Mouse (Mus musculus) lung, embryonic 14.5 days (tissue): ENCODE results near the gene Nadsyn1. TPM values are rescaled to one million over a fixed set of nuclear protein-coding genes. Genes with fewer than 3 reads are reported as not detected.

Source experiments
- ATAC-seq: fragments of 200-750 bp; cut with Nextera tagmentation; 2 replicates; pipeline ENCODE4 v1.8.0; 2017; ENCODE audit warnings: mild to moderate bottlenecking, moderate TSS enrichment, moderate library complexity; ENCODE audit not compliant: insufficient read depth
- DNase-seq: peaks from one replicate; pipeline ENCODE4 v3.0.0-alpha.2; 2015
- H3K27ac ChIP-seq: fragments of 300-500 bp; sonication (generic); 2 replicates; pipeline ENCODE4 v1.5.1; 2014; ENCODE audit warnings: low read depth, mild to moderate bottlenecking, moderate library complexity
- H3K27me3 ChIP-seq: fragments of 300-500 bp; sonication (generic); 2 replicates; pipeline ENCODE4 v1.6.1; 2014; ENCODE audit warnings: low read length, control low read depth; ENCODE audit not compliant: insufficient read depth
- H3K36me3 ChIP-seq: fragments of 300-500 bp; sonication (generic); 2 replicates; pipeline ENCODE4 v1.6.1; 2014; ENCODE audit warnings: control low read depth; ENCODE audit not compliant: insufficient read depth
- H3K4me1 ChIP-seq: fragments of 300-500 bp; sonication (generic); 2 replicates; pipeline ENCODE4 v1.6.1; 2014; ENCODE audit warnings: antibody characterized with exemption, control low read depth; ENCODE audit not compliant: insufficient read depth
- H3K4me2 ChIP-seq: fragments of 300-500 bp; sonication (generic); 2 replicates; pipeline ENCODE4 v1.6.1; 2014; ENCODE audit warnings: mild to moderate bottlenecking
- H3K4me3 ChIP-seq: fragments of 300-500 bp; sonication (generic); 2 replicates; pipeline ENCODE4 v1.5.1; 2014; ENCODE audit warnings: low read depth, low read length
- H3K9ac ChIP-seq: fragments of 300-500 bp; sonication (generic); 2 replicates; pipeline ENCODE4 v1.6.1; 2014
- H3K9me3 ChIP-seq: fragments of 300-500 bp; sonication (generic); 2 replicates; pipeline ENCODE4 v1.6.1; 2016; ENCODE audit warnings: low read depth, low read length, control low read depth
- CTCF ChIP-seq: IDR thresholded peaks from 2 replicates; pipeline ENCODE4 v1.5.1; 2016; ENCODE audit warnings: antibody characterized with exemption, low read depth
- WGBS: fragments of 180-500 bp; shearing (Covaris S2); extraction: QIAGEN DNeasy Blood & Tissue Kit; methylation state at CpG from one replicate; pipeline ENCODE4 v1.1.7; 2014; 5-methylcytosine and 5-hydroxymethylcytosine counted together
- polyA plus RNA-seq: library from polyadenylated mRNA; unstranded; fragments of >200 nt; fragmentation: Nextera tagmentation; extraction: Ambion mirVana; gene quantifications from 2 replicates; pipeline ENCODE4 v1.2.1, GENCODE M21; 2014

Gene Nadsyn1
- 6.7 and 9.5 TPM in 2 replicates for polyA plus RNA-seq

DNA sequence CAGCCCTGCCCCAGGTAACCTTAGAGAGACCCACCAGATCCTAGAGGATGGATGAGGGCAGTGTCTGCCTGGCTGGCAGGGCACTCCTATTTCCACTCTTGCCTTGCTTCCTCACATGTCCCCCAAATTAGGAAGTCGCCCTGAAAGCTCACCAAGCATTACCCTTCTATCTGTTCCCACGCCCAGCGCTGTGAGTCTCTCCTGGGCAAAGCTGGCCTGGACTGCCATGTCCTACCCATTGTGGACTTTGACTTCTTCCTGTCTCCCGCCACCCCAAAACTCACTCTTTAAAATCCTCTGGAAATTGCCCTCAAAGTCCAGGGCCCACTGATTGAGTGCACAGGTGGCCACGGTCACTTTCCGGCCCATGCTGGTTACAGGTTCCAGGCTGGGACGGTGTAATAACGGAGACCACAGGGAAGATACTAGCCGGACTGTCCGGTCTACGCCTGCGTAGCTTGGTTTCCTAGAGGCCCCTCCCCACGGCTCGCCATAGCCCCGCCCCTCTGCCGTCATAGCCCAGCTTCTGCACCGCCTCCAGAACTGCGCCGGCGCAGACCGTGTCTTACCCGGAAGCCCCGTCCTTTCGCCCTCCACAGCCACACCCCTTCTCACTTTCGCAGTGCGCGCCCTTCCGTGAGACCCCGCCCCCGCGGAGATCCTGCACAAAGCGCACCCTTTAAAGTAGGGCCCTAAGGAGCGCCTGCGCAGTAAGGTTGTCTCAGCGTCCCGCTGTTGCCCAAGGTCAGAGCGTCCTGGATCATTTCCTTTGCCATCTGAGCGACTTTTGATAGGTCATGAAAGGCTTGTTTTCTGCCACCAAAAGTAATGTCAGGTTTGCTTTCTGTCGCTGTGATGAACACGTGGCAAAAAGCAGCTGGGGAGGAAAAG is at the start of gene Nadsyn1, which contains the start of gene Dhcr7:
Gene Nadsyn1, minus strand, starts transcription at position 475 of the 891 bp plus-strand sequence.
Gene Dhcr7, plus strand, starts transcription at position 771 of the 891 bp plus-strand sequence.
- Histone ChIP-seq H3K9ac (peak within 1 kb of the TSS; percentile 74), H3K4me2 (peak within 1 kb of the TSS; percentile 87), H3K4me1 (peaks cover 5% of the 10 kb centered on the region), H3K9me3 (no peaks in the 10 kb centered on the region), H3K36me3 (peaks cover 9% of the 10 kb centered on the region; the same call in 1 of the 2 replicates), H3K4me3 (peak within 1 kb of the TSS; percentile 62), H3K27ac (peak within 1 kb of the TSS; percentile 74; the same call in 1 of the 2 replicates), H3K27me3 (no peaks in the 10 kb centered on the region)
- ATAC-seq (peak; percentile 98), DNase-seq (peak; percentile 99)
- TF ChIP-seq CTCF = no peak
- WGBS = under 1% methylated on average over 40 of the region's 40 CpGs

DNA sequence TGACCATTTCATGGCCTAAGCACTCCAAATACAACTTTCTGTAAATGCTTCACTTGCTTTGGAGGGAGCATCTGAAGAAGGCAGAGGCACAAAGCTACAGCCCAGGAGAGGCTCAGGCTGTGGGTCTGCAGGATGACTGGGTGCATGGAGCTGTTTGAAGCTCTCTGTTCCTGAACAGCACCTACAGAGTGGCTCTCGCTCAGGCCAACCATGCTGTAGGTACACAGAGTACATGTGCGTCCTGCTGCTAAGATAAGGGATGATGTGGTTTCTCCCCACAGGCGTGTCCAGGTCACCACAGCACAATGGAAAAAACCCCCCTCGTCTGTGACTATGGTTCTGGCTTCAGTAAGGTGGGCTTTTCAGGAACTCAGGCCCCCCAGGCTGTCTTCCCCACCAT is 46.2 kb upstream of the Nadsyn1 start:
- H3K27ac ChIP-seq = no peak overlapping the region
- no peak overlapping the region for H3K4me2 ChIP-seq
- H3K4me1 ChIP-seq = no peaks in the 10 kb centered on the region
- DNase-seq (no peak), ATAC-seq (no peak)
- no peaks in the 10 kb centered on the region for H3K9me3 ChIP-seq
- H3K4me3 ChIP-seq = no peak overlapping the region
- 75% methylated on average over 4 of the region's 4 CpGs for WGBS
- no peaks in the 10 kb centered on the region for H3K27me3 ChIP-seq
- TF ChIP-seq CTCF = no peak
- no peaks in the 10 kb centered on the region for H3K36me3 ChIP-seq
- H3K9ac ChIP-seq = no peak overlapping the region

DNA sequence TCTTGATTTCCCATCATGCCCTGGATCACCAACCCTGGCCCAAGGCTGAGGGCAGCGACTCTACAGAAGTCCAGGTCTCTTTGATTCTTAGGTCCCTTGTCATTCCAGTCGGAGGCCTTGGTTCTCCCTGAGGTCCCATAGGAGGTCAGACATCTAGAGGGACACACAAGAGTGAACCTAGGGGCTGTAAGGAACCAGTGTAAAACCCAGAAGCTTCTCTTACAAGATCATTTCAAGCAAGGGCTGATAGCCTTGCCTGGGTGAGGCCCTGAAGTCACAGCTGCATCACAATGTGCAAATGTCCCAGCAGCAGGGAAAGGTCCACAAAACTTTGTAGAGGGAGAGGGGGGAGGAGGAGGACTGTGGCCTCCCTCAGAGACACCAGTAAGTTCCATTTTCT is 43.9 kb upstream of the Nadsyn1 start, which contains the start of gene Gm498:
Gene Gm498, plus strand, starts transcription at position 301 of the 400 bp plus-strand sequence.
- Histone ChIP-seq H3K9me3 (no peaks in the 10 kb centered on the region), H3K27me3 (no peaks in the 10 kb centered on the region), H3K4me3 (no peak within 1 kb of the TSS), H3K9ac (no peak within 1 kb of the TSS), H3K36me3 (no peaks in the 10 kb centered on the region), H3K4me1 (no peaks in the 10 kb centered on the region), H3K27ac (no peak within 1 kb of the TSS), H3K4me2 (no peak within 1 kb of the TSS)
- TF ChIP-seq CTCF = no peak
- WGBS = 81% methylated on average over 2 of the region's 2 CpGs
- DNase-seq (no peak), ATAC-seq (no peak)

DNA sequence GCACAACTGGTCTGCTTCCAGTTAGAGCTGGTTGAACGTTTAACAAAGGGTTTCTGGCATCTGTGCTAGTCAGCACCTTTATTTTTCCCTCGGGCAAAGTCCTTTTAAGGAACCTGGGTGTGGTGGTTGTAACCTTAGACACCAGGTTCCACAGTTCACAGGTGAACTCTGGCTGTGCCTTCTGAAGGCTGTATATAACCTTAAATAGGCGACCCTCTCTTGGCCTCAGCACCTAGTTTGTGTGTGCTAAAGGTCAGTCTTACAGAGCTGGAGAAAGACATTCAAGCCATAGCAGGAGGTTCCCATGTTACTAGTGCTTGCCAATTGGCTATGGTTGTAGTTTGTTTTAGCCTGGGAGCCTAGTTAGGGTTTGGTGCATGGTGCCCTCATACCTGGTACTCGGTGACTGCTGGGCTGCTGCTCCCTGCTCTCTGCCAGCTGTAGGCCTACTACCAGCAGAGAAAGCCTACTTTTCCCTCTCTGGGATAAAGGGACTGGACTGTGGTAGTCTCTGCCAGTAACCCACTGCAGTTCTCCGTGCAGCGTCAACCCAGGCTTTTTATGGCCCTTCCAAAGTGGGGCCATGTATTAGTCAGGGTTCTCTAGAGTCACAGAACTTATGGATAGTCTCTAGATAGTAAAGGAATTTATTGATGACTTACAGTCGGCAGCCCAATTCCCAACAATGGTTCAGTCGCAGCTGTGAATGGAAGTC is 26.3 kb upstream of the Nadsyn1 start:
- Histone ChIP-seq H3K27ac (no peak overlapping the region), H3K4me3 (no peak overlapping the region), H3K9ac (no peak overlapping the region), H3K36me3 (peaks cover 50% of the 10 kb centered on the region), H3K4me1 (no peaks in the 10 kb centered on the region), H3K4me2 (no peak overlapping the region), H3K27me3 (no peaks in the 10 kb centered on the region), H3K9me3 (no peaks in the 10 kb centered on the region)
- 91% methylated on average over 7 of the region's 8 CpGs for WGBS
- DNase-seq (no peak), ATAC-seq (no peak)
- TF ChIP-seq CTCF = no peak

DNA sequence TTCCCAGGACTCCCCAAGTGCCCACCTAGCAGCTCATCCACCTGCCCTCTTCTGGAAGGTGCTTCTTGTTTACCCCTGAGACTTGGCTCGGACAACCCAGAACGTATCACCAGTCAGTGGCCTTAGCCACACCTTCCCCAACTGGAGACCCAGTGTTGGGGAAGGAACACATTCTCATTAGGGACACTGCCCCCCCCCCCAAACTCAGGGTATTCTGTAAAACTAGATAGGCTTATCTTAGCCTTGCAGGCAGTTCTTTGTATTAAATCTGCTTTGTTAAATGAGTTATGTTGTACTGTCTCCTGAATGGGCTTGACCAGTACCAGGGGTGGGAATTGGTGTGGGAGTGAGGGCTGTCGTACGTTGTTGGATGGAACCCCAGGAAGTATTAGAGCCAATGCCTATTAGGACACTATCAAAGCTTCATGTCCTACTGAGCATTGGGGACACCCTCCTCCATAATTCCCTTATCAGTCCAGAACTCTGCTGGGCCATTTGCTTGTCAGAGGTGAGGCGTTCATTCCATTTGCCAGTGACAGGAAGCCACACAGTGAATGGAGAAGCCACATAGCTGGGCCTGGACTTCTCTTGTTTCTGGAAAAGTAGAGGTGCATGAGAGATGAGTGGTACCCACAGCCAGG is 25.6 kb upstream of the Nadsyn1 start:
- H3K4me2 ChIP-seq = no peak overlapping the region
- no peaks in the 10 kb centered on the region for H3K27me3 ChIP-seq
- H3K4me3 ChIP-seq = no peak overlapping the region
- no peak overlapping the region for H3K9ac ChIP-seq
- no peak for ATAC-seq
- H3K9me3 ChIP-seq = no peaks in the 10 kb centered on the region
- no peak for DNase-seq
- H3K36me3 ChIP-seq = peaks cover 57% of the 10 kb centered on the region
- 81% methylated on average over 5 of the region's 5 CpGs for WGBS
- no peak overlapping the region for H3K27ac ChIP-seq
- H3K4me1 ChIP-seq = no peaks in the 10 kb centered on the region
- no peak for TF ChIP-seq CTCF

DNA sequence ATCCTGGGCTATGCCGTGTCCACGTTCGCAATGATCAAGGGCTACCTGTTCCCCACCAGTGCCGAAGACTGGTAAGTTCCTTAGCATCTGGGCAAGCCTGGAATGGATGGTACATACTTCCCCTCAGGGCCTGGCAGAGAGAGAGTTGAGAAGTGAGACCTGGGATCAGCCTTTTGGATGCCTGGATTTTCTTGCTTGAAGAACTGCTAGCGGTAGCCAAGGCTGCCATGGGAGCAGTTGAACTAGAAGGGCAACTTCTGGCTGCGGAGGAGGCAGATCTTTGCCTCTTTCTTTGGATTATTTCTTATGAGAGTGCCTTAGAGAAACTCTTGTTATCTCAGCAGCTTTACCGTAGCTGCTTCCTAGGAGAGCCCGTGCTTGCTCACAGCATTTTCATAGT is 18.7 kb upstream of the Nadsyn1 start:
- Histone ChIP-seq H3K4me3 (no peak overlapping the region), H3K36me3 (peaks cover 76% of the 10 kb centered on the region), H3K27me3 (no peaks in the 10 kb centered on the region), H3K4me1 (no peaks in the 10 kb centered on the region), H3K4me2 (no peak overlapping the region), H3K27ac (no peak overlapping the region), H3K9me3 (no peaks in the 10 kb centered on the region), H3K9ac (no peak overlapping the region)
- TF ChIP-seq CTCF = no peak
- WGBS = 94% methylated on average over 8 of the region's 8 CpGs
- ATAC-seq (no peak), DNase-seq (no peak)
